Comparison of ENCODE assay signal across 7 mouse cellular contexts in the genomic region with DNA sequence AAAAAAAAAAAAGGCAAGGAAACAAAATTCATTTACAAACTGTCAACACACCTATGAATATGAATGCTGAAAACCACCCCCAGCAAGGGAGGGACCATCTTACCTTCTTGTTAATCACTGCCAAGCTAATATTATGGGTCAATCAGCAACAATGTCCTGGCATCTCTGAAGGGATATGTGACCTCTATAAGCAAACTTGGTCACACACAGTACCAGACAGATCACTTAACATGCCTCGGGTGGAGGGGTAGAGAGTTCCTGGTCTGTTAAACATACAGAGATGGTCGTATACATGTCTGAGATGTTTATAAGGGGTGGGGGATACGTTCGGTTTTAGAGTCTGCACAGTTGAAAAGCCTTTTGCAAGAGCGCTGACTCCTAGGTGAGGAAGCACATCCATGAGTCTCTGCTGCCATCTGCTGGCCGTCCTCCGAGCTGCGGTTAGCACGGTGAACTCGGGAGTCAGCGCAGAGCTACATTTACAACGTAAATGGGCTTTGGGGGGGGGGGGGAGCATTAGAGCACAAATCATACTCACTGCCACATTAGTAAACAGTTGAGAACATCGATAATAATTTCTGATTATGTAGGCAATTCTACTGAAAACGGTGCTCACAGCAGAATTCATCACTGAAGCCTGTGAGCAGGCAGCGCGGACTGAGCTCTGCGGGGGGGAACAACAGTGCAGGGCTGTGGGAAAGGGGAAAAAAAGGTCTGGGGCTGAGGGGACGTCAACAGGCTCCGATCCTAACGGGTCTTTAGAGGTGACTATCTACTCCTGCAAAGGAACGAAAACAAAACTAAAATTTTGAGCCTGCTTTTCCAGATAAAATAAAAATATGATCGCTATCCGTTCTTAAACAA.
A peak's percentile ranks its signal among the peaks of the same experiment; 100 is the strongest.
DNase-seq lines count a peak whose midpoint lies in the region; ATAC-seq and TF ChIP-seq lines count a peak whose summit lies in the region.

No protein-coding gene starts in this region.

- no peaks in the 10 kb centered on the region for H3K9me3 ChIP-seq in intestine, postnatal 0 days (ENCODE audit: control insufficient read depth)
- no peaks in the 10 kb centered on the region for H3K9me3 ChIP-seq in midbrain, embryonic 14.5 days (ENCODE audit: control insufficient read depth, low read length)

- WGBS in intestine, postnatal 0 days = 27% methylated on average over 23 of the region's 23 CpGs
- WGBS in midbrain, embryonic 14.5 days = 25% methylated on average over 23 of the region's 23 CpGs

- 0 out of 2 replicates have a peak overlapping the region, but pooled peaks have one; percentile 30 for H3K4me2 ChIP-seq in intestine, postnatal 0 days (replicated peaks; ENCODE audit: low read depth)
- H3K4me2 ChIP-seq in midbrain, embryonic 14.5 days (ENCODE audit: low read length) = peak overlapping the region; percentile 44

- H3K4me1 ChIP-seq in intestine, postnatal 0 days (replicated peaks; ENCODE audit: control insufficient read depth, insufficient read depth, low read length) = no peaks in the 10 kb centered on the region
- no peaks in the 10 kb centered on the region for H3K4me1 ChIP-seq in midbrain, embryonic 14.5 days (ENCODE audit: control insufficient read depth, insufficient read depth, low read length)

- no peaks in the 10 kb centered on the region for H3K36me3 ChIP-seq in intestine, postnatal 0 days (ENCODE audit: control insufficient read depth, insufficient read depth)
- no peaks in the 10 kb centered on the region for H3K36me3 ChIP-seq in midbrain, embryonic 14.5 days (ENCODE audit: control insufficient read depth, insufficient read depth, low read length)

- intact Hi-C loops in left cerebral cortex, postnatal 36 days (cut with DNase I) = loop anchor here (1.0 kb wide), 1 partner anchor 834 kb away; no protein-coding TSS in a partner anchor

- no peak for ATAC-seq in intestine, postnatal 0 days
- peak; percentile 81 for ATAC-seq in midbrain, embryonic 14.5 days (ENCODE audit: low FRiP score, low TSS enrichment)

- H3K27me3 ChIP-seq in intestine, postnatal 0 days (replicated peaks; ENCODE audit: control insufficient read depth, insufficient read depth, low read length) = no peaks in the 10 kb centered on the region
- no peaks in the 10 kb centered on the region for H3K27me3 ChIP-seq in midbrain, embryonic 14.5 days (ENCODE audit: control insufficient read depth, insufficient read depth, low read length)

- no peak overlapping the region for H3K9ac ChIP-seq in intestine, postnatal 0 days (ENCODE audit: low read depth, low read length)
- no peak overlapping the region for H3K9ac ChIP-seq in midbrain, embryonic 14.5 days (replicated peaks; ENCODE audit: low read length)

- DNase-seq in adrenal gland, adult 2 months = peak; percentile 79
- peak; percentile 93 for DNase-seq in embryo, embryonic 10.5 days (ENCODE audit: low spot score)
- peak; percentile 83 to 85 for DNase-seq in gastrocnemius, postnatal 4 days (ENCODE audit: low spot score in 2 of 2)
- DNase-seq in left cerebral cortex, postnatal 36 days (ENCODE audit: low spot score in 2 of 2) = peak; percentile 85 to 88
- peak; percentile 96 for DNase-seq in midbrain, embryonic 14.5 days
- DNase-seq in spleen, adult 12 weeks (ENCODE audit: low spot score) = peak; percentile 36

- no peak overlapping the region for H3K4me3 ChIP-seq in intestine, postnatal 0 days (ENCODE audit: low read depth, low read length)
- no peak overlapping the region; the same call in 1 of the 2 replicates for H3K4me3 ChIP-seq in midbrain, embryonic 14.5 days (replicated peaks; ENCODE audit: low read depth, low read length)

- TF ChIP-seq CTCF in intestine, postnatal 0 days (IDR thresholded peaks at IDR 0.05; ENCODE audit: low read depth) = peak; percentile 96

- no peak overlapping the region for H3K27ac ChIP-seq in intestine, postnatal 0 days (ENCODE audit: low read depth, low read length)
- H3K27ac ChIP-seq in midbrain, embryonic 14.5 days (replicated peaks; ENCODE audit: low read depth, low read length) = no peak overlapping the region

Comparison
In these comparisons a context has a peak if more than half of its experiments do, and no peak if none do; other contexts are left out.
1. DNase-seq: peak in every context shown above with its lines; median percentile 96 in midbrain, embryonic 14.5 days; 93 in embryo, embryonic 10.5 days; 86 in left cerebral cortex, postnatal 36 days; 84 in gastrocnemius, postnatal 4 days; 79 in adrenal gland, adult 2 months; 36 in spleen, adult 12 weeks.